Mouse (Mus musculus) hindbrain, embryonic 12.5 days (tissue): ENCODE data around the gene Tbc1d10c. TPM values are rescaled to one million over a fixed set of nuclear protein-coding genes. Genes with fewer than 3 reads are reported as not detected.

Experiments used
- ATAC-seq: fragments of 200-750 bp; cut with Nextera tagmentation; 2 replicates; pipeline ENCODE4 v1.8.0; 2017; ENCODE audit warnings: moderate TSS enrichment; ENCODE audit not compliant: low FRiP score
- H3K27ac ChIP-seq: fragments of 300-500 bp; sonication (generic); 2 replicates; pipeline ENCODE4 v1.5.1; 2016; ENCODE audit warnings: mild to moderate bottlenecking
- H3K27me3 ChIP-seq: fragments of 300-500 bp; sonication (generic); 2 replicates; pipeline ENCODE4 v1.6.1; 2016; ENCODE audit warnings: mild to moderate bottlenecking
- H3K36me3 ChIP-seq: fragments of 300-500 bp; sonication (generic); 2 replicates; pipeline ENCODE4 v1.6.1; 2016; ENCODE audit warnings: mild to moderate bottlenecking
- H3K4me1 ChIP-seq: fragments of 300-500 bp; sonication (generic); 2 replicates; pipeline ENCODE4 v1.6.1; 2016
- H3K4me2 ChIP-seq: fragments of 300-500 bp; sonication (generic); replicated peaks from 2 replicates; pipeline ENCODE4 v1.6.1; 2016; ENCODE audit warnings: mild to moderate bottlenecking
- H3K4me3 ChIP-seq: fragments of 300-500 bp; sonication (generic); 2 replicates; pipeline ENCODE4 v1.5.1; 2016; ENCODE audit warnings: mild to moderate bottlenecking
- H3K9ac ChIP-seq: fragments of 300-500 bp; sonication (generic); 2 replicates; pipeline ENCODE4 v1.6.1; 2016; ENCODE audit warnings: mild to moderate bottlenecking, moderate library complexity
- H3K9me3 ChIP-seq: fragments of 300-500 bp; sonication (generic); replicated peaks from 2 replicates; pipeline ENCODE4 v1.6.1; 2016; ENCODE audit warnings: mild to moderate bottlenecking
- WGBS: fragments of 180-500 bp; shearing (Covaris S2); methylation state at CpG from one replicate; pipeline ENCODE4 v1.1.7; 2016; 5-methylcytosine and 5-hydroxymethylcytosine counted together
- polyA plus RNA-seq: library from polyadenylated mRNA; unstranded; fragments of >200 nt; fragmentation: Nextera tagmentation; extraction: Ambion mirVana; gene quantifications from 2 replicates; pipeline ENCODE4 v1.2.1, GENCODE M21; 2016

Tbc1d10c gene
- polyA plus RNA-seq, 1 experiment from 2014 or later, result 0.58 TPM

- peaks cover 29% of the 10 kb centered on the region for H3K4me1 ChIP-seq
- no peak overlapping the region for H3K27ac ChIP-seq
- H3K9me3 ChIP-seq, result no peaks in the 10 kb centered on the region
- no peak for ATAC-seq
- H3K27me3 ChIP-seq, result no peaks in the 10 kb centered on the region
- no peak overlapping the region for H3K4me2 ChIP-seq
- H3K9ac ChIP-seq, result no peak overlapping the region
- 73% methylated on average over 5 of the region's 5 CpGs for WGBS
- peaks cover 40% of the 10 kb centered on the region for H3K36me3 ChIP-seq
- H3K4me3 ChIP-seq, result no peak overlapping the region
Observed at GRCm38 (mm10) chr19:4151488-4151860, 39.6 kb downstream of the Tbc1d10c start.

GRCm38 (mm10) chr19:4150567-4151487, 40.3 kb downstream of the Tbc1d10c start:
- Histone ChIP-seq H3K9me3 (no peaks in the 10 kb centered on the region), H3K27me3 (no peaks in the 10 kb centered on the region), H3K4me1 (peaks cover 26% of the 10 kb centered on the region), H3K4me3 (no peak overlapping the region), H3K27ac (no peak overlapping the region), H3K4me2 (no peak overlapping the region), H3K9ac (no peak overlapping the region), H3K36me3 (peaks cover 33% of the 10 kb centered on the region)
- WGBS, result 88% methylated on average over 22 of the region's 22 CpGs
- ATAC-seq, result no peak

- Histone ChIP-seq H3K4me3 (no peak overlapping the region), H3K9me3 (no peaks in the 10 kb centered on the region), H3K27me3 (no peaks in the 10 kb centered on the region), H3K9ac (no peak overlapping the region; the same call in 1 of the 2 replicates), H3K4me2 (peak overlapping the region; percentile 89; the same call in 1 of the 2 replicates), H3K36me3 (peaks cover 29% of the 10 kb centered on the region), H3K4me1 (peaks cover 26% of the 10 kb centered on the region), H3K27ac (no peak overlapping the region)
- 96% methylated on average over 17 of the region's 17 CpGs for WGBS
- no peak for ATAC-seq
Observed at GRCm38 (mm10) chr19:4149764-4150461, 41.2 kb downstream of the Tbc1d10c start.

GRCm38 (mm10) chr19:4149283-4149682, 41.8 kb downstream of the Tbc1d10c start:
- WGBS, result 91% methylated on average over 11 of the region's 11 CpGs
- no peak overlapping the region for H3K27ac ChIP-seq
- ATAC-seq, result no peak
- peak overlapping the region; percentile 87 for H3K4me3 ChIP-seq
- peaks cover 26% of the 10 kb centered on the region for H3K4me1 ChIP-seq
- H3K36me3 ChIP-seq, result peaks cover 29% of the 10 kb centered on the region
- no peaks in the 10 kb centered on the region for H3K27me3 ChIP-seq
- H3K4me2 ChIP-seq, result peak overlapping the region; percentile 89
- H3K9ac ChIP-seq, result peak overlapping the region; percentile 92
- H3K9me3 ChIP-seq, result no peaks in the 10 kb centered on the region

GRCm38 (mm10) chr19:4148819-4149218, 42.3 kb downstream of the Tbc1d10c start:
- no peaks in the 10 kb centered on the region for H3K9me3 ChIP-seq
- ATAC-seq, result peak; percentile 62
- no peaks in the 10 kb centered on the region for H3K27me3 ChIP-seq
- H3K4me1 ChIP-seq, result peaks cover 26% of the 10 kb centered on the region
- 5% methylated on average over 8 of the region's 8 CpGs for WGBS
- peak overlapping the region; percentile 92 for H3K9ac ChIP-seq
- peak overlapping the region; percentile 66; the same call in 1 of the 2 replicates for H3K27ac ChIP-seq
- peaks cover 29% of the 10 kb centered on the region for H3K36me3 ChIP-seq
- H3K4me2 ChIP-seq, result peak overlapping the region; percentile 89
- H3K4me3 ChIP-seq, result peak overlapping the region; percentile 87

- peak; percentile 93 for ATAC-seq
- peak within 1 kb of the TSS; percentile 92 for H3K9ac ChIP-seq
- WGBS, result 0% methylated on average over 33 of the region's 33 CpGs
- H3K27me3 ChIP-seq, result no peaks in the 10 kb centered on the region
- peaks cover 26% of the 10 kb centered on the region for H3K4me1 ChIP-seq
- peak within 1 kb of the TSS; percentile 89 for H3K4me2 ChIP-seq
- no peaks in the 10 kb centered on the region for H3K9me3 ChIP-seq
- H3K36me3 ChIP-seq, result peaks cover 29% of the 10 kb centered on the region
- peak within 1 kb of the TSS; percentile 87 for H3K4me3 ChIP-seq
- H3K27ac ChIP-seq, result peak within 1 kb of the TSS; percentile 67; the same call in 1 of the 2 replicates
Observed at GRCm38 (mm10) chr19:4148491-4148806, 42.6 kb downstream of the Tbc1d10c start, which contains the start of gene Coro1b. Gene Coro1b, plus strand, starts transcription at chr19:4148619.

GRCm38 (mm10) chr19:4147782-4148490, 43.1 kb downstream of the Tbc1d10c start:
- peak overlapping the region; percentile 92 for H3K9ac ChIP-seq
- peak; percentile 33 for ATAC-seq
- 37% methylated on average over 9 of the region's 9 CpGs for WGBS

GRCm38 (mm10) chr19:4147022-4147405, 44.1 kb downstream of the Tbc1d10c start:
- H3K4me1 ChIP-seq, result peaks cover 26% of the 10 kb centered on the region

More at GRCm38 (mm10) chr19:4147782-4148490, 43.1 kb downstream of the Tbc1d10c start:
- H3K4me2 ChIP-seq, result peak overlapping the region; percentile 89
- H3K4me3 ChIP-seq, result peak overlapping the region; percentile 87
- no peaks in the 10 kb centered on the region for H3K27me3 ChIP-seq
- H3K4me1 ChIP-seq, result peaks cover 26% of the 10 kb centered on the region
- H3K36me3 ChIP-seq, result peaks cover 29% of the 10 kb centered on the region
- no peaks in the 10 kb centered on the region for H3K9me3 ChIP-seq
- H3K27ac ChIP-seq, result peak overlapping the region; percentile 67; the same call in 1 of the 2 replicates

GRCm38 (mm10) chr19:4146366-4147021, 44.6 kb downstream of the Tbc1d10c start:
- no peak for ATAC-seq
- 60% methylated on average over 12 of the region's 12 CpGs for WGBS
- Histone ChIP-seq H3K4me2 (no peak overlapping the region), H3K4me3 (no peak overlapping the region), H3K9me3 (no peaks in the 10 kb centered on the region), H3K4me1 (peaks cover 26% of the 10 kb centered on the region), H3K36me3 (peaks cover 15% of the 10 kb centered on the region), H3K9ac (no peak overlapping the region), H3K27me3 (no peaks in the 10 kb centered on the region), H3K27ac (no peak overlapping the region)

More at GRCm38 (mm10) chr19:4147022-4147405, 44.1 kb downstream of the Tbc1d10c start:
- 52% methylated on average over 3 of the region's 3 CpGs for WGBS
- H3K36me3 ChIP-seq, result peaks cover 20% of the 10 kb centered on the region
- no peak for ATAC-seq
- no peaks in the 10 kb centered on the region for H3K9me3 ChIP-seq
- H3K9ac ChIP-seq, result no peak overlapping the region
- no peaks in the 10 kb centered on the region for H3K27me3 ChIP-seq
- H3K4me3 ChIP-seq, result no peak overlapping the region
- H3K4me2 ChIP-seq, result no peak overlapping the region
- H3K27ac ChIP-seq, result no peak overlapping the region

- ATAC-seq, result no peak
- Histone ChIP-seq H3K27ac (no peak overlapping the region), H3K4me1 (peaks cover 26% of the 10 kb centered on the region), H3K36me3 (peaks cover 10% of the 10 kb centered on the region), H3K9ac (no peak overlapping the region), H3K4me2 (no peak overlapping the region), H3K9me3 (no peaks in the 10 kb centered on the region), H3K27me3 (no peaks in the 10 kb centered on the region), H3K4me3 (no peak overlapping the region)
- WGBS, result 85% methylated on average over 5 of the region's 5 CpGs
Observed at GRCm38 (mm10) chr19:4145936-4146335, 45.1 kb downstream of the Tbc1d10c start.

- Histone ChIP-seq H3K4me3 (no peak overlapping the region), H3K9ac (no peak overlapping the region), H3K36me3 (no peaks in the 10 kb centered on the region), H3K27ac (no peak overlapping the region), H3K27me3 (no peaks in the 10 kb centered on the region), H3K4me2 (no peak overlapping the region), H3K4me1 (peaks cover 18% of the 10 kb centered on the region), H3K9me3 (no peaks in the 10 kb centered on the region)
- ATAC-seq, result no peak
- 88% methylated on average over 16 of the region's 16 CpGs for WGBS
Observed at GRCm38 (mm10) chr19:4144550-4145498, 46.3 kb downstream of the Tbc1d10c start.
